Mouse (Mus musculus): ENCODE data around the gene Sim2.

The Sim2 gene

GRCm38 (mm10) chr16:94078318-94079074, 6.2 kb upstream of the Sim2 start:
- DNase-seq (ENCODE audit: low spot score) = peak; percentile 13

GRCm38 (mm10) chr16:94079075-94079855, 5.5 kb upstream of the Sim2 start:
- peak; percentile 51 for DNase-seq (ENCODE audit: low spot score)

- peak; percentile 17 for DNase-seq (ENCODE audit: low spot score)
Observed at GRCm38 (mm10) chr16:94079856-94080555, 4.7 kb upstream of the Sim2 start.

GRCm38 (mm10) chr16:94081596-94081995, 3.1 kb upstream of the Sim2 start:
- no peak for DNase-seq (ENCODE audit: low spot score)

GRCm38 (mm10) chr16:94081996-94082708, 2.6 kb upstream of the Sim2 start:
- no peak for DNase-seq (ENCODE audit: low spot score)

DNA sequence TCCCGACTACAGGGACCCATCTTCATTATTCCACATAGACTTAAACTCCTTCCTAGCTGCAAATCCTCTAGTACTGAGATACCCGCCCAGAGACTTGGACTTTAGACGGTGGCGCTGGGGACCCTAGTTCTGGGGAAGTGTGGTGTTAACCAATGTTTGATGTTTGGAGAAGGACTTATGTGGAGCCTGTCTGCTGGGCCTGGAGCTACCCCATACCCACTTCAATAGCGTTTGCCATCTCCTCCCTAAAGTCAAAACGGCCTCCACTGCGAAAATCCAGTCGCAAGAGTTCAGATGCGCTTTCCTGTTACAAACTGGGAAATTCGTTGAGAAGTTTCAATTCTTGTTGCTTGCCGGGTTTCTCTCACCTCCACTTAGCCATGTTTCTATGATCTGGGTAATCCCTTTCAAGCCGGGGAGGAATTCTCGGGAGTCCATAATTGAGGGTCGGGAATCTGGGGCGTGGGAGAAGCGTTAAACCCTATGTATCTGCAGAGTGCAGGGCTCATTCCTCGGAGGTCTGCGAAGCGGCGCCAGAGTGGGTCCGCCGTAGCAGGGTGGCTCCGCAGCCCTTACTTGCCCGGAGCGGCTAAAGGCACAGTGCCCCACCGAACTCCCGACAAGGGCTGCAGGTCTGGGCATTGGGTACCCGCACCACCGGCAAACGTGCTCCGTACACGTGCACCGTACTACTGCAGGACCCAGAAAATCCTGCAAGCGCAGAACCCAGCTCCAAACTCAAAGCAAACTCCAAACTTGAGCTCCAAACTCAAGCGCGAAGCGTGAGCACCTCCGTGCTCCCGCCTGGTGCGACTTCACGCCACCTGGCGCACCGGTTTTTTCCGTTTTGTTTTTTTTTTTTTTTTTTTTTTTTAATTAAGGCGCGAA, 1.5 kb upstream of the Sim2 start:
- peak; percentile 42 for DNase-seq (ENCODE audit: low spot score)

- peak; percentile 51 for DNase-seq (ENCODE audit: low spot score)
Observed at GRCm38 (mm10) chr16:94083848-94084525, 744 bp upstream of the Sim2 start.

GRCm38 (mm10) chr16:94085603-94086285, 1.0 kb downstream of the Sim2 start:
- DNase-seq (ENCODE audit: low spot score) = peak; percentile 54

GRCm38 (mm10) chr16:94086701-94087569, 2.2 kb downstream of the Sim2 start:
- peak; percentile 62 for DNase-seq (ENCODE audit: low spot score)

- DNase-seq (ENCODE audit: low spot score) = no peak
Observed at GRCm38 (mm10) chr16:94087570-94088225, 3.0 kb downstream of the Sim2 start.

- DNase-seq (ENCODE audit: low spot score) = no peak
Observed at GRCm38 (mm10) chr16:94088226-94088748, 3.6 kb downstream of the Sim2 start.

DNA sequence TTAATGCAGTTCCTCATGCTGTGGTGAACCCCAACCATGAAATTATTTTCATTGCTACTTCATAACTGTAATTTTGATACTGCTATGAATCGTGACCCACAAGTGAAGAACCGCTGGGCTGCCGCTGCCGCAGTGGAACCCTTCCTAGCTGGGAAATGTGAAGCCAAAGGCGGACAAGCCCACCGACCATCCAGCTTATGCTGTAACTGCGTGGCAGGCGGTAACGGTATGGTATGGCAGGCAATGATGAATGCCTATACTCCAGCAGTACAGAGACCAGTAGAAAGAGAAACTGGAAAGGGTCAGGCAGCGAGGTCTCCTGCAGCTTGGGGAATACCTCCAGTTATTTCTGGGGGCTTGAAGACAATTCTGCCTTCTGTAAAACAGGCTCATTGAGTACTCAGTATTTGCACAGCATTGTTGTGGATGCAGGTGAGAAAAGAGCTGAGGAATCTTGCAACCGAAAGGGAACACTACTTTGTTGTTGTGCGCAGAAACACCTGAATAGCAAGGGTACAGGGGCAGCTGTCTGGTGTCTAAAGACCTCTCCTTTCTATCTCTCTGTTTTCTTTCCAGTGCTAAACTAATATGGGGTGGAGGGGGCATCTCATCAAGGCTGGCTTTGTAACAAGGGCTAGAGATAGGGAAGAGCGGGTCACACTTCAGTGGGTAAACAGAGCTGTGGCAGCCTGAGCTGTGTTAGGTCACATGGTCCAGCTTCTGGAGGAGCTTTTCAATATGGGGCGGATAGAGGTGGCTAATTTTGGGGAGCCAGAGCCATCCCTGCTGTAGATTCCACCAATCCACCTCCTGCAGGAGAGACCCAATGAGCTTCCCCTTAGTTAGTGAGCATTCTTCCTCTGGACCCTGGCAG, 4.3 kb downstream of the Sim2 start:
- DNase-seq (ENCODE audit: low spot score) = no peak

DNA sequence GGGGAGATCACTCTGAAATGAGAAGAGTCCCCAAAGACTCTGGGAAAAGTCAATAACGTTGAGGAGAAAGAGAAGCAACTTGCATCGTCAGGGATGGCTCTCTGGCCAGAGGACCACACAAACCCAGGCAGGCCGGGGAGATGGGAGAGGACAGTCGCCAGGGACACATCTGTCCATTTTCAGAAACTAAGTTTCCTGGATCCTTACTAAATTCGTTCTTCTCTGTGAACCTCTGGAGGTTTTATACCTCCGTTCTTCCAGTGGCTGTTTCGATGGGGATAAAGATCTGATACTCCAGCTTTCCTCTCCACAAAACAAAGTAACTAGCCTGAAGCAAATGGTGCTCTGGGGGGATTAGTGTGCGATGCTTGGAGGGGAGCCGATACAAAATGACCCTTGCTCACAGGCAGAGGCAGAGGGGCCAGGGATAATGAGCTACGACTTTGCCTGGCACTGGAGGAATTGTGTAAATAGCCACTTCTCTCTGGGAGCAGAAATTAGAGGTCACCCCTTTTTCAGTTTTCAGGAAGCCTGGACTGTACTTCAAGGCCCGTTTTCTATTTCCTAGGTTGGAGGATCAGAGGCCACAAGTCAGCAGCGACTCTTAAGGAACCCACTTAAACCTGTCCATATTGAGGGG, 7.9 kb downstream of the Sim2 start:
- DNase-seq (ENCODE audit: low spot score) = no peak

- peak; percentile 32 for DNase-seq (ENCODE audit: low spot score)
Observed at GRCm38 (mm10) chr16:94093151-94093863, 8.6 kb downstream of the Sim2 start.

DNA sequence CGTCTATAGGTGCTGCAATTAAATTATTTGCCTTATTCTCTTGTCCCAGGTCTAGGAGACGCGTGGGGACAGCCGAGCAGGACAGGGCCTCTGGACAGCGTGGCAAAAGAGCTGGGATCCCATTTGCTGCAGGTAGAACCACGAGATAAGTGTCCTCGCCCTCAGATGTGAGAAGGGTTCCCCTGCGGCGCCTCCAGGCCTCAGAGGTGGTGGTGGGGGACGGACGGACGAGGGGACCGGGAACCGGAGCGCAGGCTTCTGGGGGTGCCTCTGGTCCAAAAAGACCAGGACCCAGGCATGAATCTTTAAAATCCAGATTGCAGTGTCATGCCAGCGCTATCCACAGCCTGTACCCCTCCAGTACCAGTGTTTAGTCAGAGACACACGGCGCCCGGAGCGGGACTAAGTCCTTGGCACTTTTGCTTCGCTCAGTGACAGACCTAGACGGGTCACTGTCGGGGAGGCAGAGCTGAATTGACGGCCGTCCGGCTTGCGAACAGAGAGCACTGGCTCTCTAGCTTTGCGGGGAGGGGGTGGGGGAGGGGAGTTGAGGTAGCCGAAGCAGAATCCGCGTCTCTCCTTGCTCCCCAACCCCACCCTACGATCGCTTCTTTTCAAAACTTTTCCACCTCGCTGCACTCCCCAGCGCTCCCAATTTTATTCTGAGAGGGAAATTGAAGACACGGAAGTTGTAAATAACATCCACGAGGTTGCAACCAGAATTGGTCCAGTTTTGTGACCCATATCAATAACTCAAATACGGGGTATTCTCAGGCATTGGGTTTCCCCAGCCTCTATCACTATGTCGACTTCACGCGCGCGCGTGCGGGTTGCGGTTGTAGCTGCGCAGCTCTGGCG, 9.7 kb downstream of the Sim2 start:
- DNase-seq (ENCODE audit: low spot score) = peak; percentile 44

Data from embryo, embryonic 10 days (tissue).